Mouse (Mus musculus): ENCODE data around the gene Cblb.

DNA sequence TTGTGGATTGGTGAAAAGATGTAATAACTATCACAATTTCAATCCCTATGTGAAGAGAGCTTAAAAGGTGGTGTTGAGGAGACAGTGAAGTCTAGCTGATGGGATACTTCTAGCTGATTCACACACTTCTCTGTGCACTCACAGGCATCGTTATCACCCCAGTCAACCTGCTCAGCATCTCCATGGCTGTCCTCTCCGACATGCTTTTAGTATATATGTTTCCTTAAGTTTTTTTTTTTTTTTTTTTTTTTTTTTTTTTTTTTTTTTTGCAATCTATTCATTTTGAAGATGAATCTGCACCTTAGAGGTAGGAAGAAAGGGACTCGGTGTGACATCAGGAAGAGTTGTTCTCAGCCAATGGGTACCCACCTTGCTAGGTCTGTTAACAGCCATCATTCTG, 112.8 kb downstream of the Cblb start:
- TF ChIP-seq POLR2A (IDR thresholded peaks at IDR 0.05; ENCODE audit: extremely low read depth, insufficient read depth, low read length): no peak
- TF ChIP-seq CTCF (IDR thresholded peaks at IDR 0.05; ENCODE audit: extremely low read depth, insufficient read depth, low read length): no peak

Data from cortical plate, adult 2 months (tissue).